Mouse (Mus musculus): Measurements from ENCODE around the gene Foxj3.
"Not testable (repeated sequence)": the region's sequence is repeated elsewhere in the genome, so short reads cannot be mapped to it uniquely, and the experiment has no call there.

Gene Foxj3

DNA sequence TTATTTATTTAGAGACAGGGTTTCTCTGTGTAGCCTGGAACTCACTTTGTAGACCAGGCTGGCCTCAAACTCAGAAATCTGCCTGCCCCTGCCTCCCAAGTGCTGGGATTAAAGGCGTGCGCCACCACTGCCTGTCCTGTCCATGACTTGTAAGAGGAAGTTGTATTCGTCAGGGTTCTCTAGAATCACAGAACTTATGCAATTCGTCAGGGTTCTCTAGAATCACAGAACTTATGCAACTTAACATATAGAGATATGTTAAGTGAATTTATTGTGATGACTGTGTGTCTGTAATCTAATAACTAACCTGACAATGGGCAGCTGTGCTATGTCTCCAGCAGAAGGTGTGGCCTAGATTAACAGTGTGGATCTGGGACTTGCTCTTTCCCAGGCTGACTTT lies at the start of gene Foxj3:
Foxj3 (plus strand) TSS at position 390 of the 400 bp plus-strand sequence.
- not testable (repeated sequence) for DNase-seq (ENCODE audit: low spot score)

DNA sequence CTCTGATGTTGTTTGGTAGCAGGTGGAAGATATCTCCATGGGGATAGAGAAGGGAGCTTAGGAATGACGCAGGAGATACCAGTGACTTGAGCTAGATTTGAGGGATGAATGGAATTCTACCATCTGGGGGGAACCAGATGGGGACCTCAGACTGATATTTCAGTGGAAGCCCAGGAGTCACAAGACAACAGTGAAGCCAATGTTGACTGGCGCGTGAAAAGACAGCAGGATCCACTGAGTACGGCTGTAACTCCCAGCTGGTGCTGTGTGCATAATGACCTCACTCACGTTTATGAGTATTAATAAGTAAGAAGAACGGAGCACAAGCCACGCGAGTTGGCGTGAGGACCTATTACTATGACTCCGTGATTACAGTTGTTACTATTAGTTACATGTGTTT lies 47.1 kb upstream of the Foxj3 start:
- no peak for DNase-seq (ENCODE audit: low spot score)

DNA sequence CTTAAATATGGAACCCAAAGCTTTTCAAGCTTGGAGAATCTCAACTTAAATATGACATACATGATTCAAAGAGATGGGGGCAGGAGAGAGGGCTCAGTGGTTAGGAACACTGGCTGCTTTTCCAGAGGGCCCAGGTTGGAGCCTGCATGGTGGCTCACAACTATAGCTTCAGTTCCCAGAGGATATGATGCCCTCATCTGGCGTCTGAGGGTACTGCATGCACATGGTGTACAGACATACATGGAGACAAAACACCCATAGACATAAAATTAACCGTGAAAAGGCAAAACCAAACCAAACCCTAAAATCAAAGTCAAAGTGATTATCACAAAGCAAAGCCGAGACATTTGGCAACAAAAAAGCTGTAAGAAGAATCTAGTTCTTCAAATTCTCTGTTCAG lies 46.0 kb upstream of the Foxj3 start:
- DNase-seq (ENCODE audit: low spot score) = no peak

DNA sequence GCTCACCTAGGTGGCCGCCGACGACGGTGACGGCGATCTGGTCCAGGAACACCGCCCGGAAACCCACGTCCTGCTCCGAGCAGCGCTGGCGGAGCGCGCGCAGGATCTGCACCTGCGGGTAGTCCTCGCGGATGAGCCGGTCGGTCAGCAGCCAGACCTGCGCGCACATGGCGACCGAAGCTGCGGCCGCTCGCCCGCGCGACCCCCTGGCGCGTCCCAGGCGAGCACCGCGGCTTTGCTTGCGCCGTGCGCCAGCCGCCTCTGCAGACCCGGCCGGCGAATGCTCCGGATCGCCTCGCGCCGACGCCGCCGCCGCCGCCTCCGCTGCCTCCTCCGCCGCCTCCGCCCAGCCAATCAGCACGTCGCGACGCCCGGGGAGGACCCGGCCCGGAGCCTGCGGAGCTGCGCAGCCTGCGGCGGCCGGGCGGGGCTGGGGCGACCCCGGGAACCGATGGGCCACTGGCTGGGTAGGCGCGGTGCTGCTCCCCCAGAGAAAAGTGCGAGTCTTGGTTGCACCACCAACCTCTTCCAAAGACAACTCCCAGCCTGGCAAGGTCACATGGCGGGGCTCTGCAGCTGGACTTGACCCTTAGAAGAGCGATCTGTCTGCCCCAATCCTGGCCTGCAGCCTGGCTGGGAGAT lies 44.4 kb upstream of the Foxj3 start, which contains the start of gene Rimkla:
Rimkla (minus strand) TSS at position 338 of the 642 bp plus-strand sequence.
- no peak for DNase-seq (ENCODE audit: low spot score)

DNA sequence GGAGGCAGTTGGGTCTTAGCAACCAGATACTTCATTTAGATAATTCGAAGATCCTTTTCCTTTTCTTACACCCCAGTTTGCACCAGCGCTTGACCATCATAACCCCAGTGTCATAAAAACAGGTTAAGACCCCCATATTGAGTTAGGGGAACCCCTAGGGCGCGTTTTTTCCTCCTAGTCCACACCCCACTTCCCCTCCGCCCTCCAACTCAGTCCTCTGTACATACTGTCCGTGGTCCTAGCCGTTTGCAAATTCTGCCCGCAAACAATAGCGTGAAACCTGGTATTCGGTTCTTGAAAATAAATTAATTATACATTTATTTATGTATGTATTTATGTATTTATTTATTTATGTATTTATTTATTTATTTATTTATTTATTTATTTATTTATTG lies 43.9 kb upstream of the Foxj3 start:
- no peak for DNase-seq (ENCODE audit: low spot score)

DNA sequence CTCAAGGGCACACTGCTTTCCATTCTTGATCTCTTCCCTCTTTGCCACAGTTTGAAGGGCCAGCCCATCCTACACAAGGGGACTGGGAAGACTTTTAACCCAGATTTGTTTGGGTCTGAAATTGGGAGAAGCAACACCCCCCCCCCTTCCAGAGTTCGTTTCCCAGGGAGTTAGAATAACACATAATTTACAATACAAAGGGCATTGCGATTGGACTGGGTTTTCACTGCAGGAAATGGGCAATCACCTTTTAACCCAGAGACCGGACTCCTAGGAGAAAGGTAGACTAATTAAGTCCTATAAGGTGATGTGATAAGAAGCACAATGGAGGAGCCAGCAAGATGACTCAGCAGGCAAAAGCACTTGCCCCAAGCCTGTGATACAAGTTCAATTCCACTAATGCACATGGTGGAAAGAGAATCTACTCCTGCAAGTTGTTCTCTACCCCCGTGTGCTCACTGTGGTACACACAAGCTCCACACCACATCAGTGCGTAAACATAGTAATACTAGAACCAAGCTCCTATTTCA lies 38.4 kb upstream of the Foxj3 start:
- no peak for DNase-seq (ENCODE audit: low spot score)

DNA sequence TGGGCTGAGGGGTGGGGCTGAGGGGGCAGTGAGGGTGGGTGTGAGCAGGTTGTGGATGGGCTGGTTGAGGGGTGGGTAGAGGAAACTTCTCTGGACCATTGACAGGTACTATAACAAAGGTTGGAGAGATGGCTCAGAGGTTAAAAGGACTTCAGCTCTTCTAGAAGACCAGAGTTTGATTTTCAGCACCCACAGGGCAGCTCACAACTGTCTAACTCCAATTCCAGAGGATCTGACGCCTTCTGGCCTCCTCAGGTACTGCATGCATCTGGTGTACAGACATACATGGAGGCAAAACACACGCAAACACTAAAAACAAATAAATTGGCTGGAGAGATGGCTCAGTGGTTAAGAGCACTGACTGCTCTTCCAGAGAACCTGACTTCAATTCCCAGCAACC lies 25.2 kb upstream of the Foxj3 start:
- DNase-seq (ENCODE audit: low spot score) = no peak

DNA sequence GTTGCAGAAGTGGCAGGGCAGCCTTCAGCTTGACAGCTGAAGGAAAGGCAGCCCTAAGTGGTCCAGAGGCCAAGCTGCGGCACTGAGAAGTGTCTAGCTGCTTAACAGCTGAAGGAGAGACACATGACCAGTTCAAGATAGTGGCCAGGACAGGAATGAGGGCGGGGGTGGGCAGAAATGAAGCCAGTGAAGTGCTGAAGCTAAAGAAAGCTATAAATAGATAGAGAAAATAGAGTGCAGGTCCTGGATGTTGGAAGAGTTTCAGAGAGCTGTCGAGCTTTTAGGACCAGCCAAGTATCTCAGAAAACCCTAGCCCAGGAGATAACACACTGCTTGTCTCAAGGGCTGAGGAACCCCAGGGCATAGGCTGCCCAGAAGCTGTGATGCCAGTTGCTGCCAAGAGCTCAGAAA lies 24.1 kb upstream of the Foxj3 start:
- no peak for DNase-seq (ENCODE audit: low spot score)

DNA sequence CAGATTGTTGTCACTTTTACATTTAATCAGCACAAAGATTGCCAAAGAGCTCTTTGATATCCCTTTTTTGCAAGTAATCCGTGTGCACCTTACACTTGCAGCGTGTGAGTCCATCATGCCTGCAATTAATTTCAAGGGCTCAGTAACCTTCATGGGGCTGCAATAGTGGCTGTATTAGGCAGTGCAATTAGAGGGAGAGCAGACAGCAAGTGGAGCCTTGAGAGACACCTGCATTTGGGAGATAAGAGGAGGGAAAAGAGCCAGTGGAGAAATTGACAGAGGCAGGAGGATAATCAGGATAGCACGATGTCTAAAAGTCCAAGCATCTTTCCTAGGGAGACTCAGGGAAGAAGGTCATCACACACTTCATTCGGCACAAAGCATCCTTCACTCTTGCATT lies 13.2 kb upstream of the Foxj3 start:
- no peak for DNase-seq (ENCODE audit: low spot score)

DNA sequence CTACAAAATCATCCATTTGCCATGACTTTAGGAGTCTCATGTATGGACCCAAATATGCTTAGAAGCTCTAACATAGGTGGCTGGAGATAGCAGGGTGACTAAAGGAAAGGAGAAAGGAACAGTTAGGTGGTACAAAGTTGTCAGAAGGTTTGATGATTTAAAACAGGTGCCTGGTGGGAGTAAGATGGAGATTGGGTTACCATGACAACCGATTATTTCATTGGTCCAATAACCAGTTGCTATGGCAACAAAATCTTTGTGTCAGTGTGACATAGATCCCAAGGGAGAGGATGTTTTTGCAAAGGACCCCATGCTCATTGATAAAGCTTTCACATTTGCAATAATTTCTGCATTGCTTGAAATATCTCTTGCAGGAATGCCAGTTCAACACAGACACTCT lies 12.8 kb upstream of the Foxj3 start:
- peak; percentile 49 for DNase-seq (ENCODE audit: low spot score)

DNA sequence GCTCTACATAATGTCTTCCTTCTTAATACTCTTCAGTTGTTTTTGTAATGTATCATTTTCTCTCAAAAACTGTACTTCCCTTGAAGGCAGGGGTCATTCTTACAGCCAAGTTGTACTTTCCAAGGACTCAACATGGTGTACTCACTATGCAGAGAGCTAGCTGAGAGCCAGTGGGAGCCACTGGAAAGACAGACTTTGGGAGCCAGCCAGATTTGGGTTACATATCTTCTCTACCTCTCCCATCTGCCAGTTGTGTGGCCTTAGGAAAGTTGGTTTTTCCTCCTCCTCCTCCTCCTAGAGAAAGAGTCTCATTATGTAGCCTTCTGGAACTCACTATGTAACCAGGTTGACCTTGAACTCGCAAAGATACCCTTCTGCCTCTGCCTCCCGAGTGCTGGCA lies 12.3 kb upstream of the Foxj3 start:
- DNase-seq (ENCODE audit: low spot score) = no peak

DNA sequence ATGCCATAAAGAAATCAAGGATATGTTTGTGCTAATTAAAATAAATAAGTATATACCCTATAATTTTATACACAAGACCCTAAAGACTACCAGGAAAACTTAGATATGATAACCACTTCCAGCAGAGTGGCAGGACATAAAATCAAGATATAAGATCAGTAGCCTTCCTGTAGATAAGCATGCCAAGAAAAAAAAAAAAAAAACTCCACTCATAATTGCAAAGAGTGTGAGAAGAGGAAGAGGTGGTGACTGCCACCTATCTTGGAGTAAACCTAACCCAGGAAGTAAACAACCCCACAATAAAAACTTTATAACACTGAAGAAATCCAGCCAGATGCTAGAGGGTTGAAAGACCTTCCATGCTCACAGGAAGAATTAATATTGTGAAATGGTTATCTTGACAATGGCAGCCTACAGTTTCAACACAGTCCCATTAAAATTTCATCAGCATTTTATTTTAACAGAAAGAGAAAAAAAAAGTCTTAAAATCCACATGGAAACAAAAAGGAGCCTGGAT lies 10.4 kb upstream of the Foxj3 start:
- no peak for DNase-seq (ENCODE audit: low spot score)

DNA sequence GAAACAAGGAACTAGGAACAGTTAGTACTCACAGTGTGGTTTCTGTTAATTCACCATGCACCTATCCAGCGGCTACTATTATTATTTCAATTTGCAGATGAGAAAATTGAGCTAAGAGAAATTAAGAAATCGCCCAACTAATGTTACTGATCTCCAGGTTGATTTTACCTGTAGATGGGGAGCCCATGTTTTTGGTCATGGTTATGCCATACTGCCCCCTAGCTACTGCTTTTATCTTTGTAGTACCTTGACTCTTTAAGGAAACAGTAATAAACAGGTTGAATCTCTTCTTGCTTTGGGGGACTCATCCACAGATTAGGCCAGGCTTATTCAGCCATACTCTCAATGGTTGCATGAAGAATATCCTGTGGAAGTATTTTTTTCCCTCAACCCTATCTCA lies 5.0 kb upstream of the Foxj3 start:
- no peak for DNase-seq (ENCODE audit: low spot score)

DNA sequence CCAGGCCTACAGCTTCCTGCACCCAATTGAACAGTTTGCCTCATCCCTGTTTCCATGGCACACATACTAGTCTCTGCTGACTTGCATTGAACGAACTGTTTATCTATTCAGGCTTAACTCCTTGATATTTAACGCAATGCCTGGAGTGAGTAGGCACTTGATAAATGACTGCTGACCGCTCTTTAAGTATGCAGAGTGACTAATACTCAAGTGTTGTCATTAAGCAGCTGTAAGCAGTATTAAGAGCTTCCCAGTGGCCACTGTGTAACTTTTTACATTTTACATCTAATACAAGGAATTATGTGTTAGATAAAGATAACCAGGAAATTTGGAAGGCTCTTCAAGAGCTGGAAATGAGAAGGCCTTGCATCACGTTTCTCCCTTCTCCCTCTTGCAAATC lies 1.7 kb upstream of the Foxj3 start:
- DNase-seq (ENCODE audit: low spot score) = no peak

DNA sequence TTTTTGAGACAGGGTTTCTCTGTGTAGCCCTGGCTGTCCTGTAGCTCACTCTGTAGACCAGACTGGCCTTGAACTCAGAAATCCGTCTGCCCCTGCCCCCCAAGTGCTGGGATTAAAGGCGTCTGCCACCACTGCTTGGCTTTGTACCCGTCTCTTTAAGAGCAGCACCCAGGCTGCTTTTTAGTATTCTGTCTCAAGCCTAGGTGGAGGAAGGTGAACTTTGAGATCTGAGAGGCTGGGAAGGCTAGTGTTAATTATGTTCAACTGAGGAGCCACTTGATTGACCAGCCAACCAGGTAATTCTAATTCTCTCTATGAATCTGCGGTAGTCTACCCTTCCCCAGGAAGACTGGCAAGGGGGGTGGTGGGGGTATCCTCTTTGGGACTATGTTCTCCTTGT lies 632 bp downstream of the Foxj3 start:
- no peak for DNase-seq (ENCODE audit: low spot score)

DNA sequence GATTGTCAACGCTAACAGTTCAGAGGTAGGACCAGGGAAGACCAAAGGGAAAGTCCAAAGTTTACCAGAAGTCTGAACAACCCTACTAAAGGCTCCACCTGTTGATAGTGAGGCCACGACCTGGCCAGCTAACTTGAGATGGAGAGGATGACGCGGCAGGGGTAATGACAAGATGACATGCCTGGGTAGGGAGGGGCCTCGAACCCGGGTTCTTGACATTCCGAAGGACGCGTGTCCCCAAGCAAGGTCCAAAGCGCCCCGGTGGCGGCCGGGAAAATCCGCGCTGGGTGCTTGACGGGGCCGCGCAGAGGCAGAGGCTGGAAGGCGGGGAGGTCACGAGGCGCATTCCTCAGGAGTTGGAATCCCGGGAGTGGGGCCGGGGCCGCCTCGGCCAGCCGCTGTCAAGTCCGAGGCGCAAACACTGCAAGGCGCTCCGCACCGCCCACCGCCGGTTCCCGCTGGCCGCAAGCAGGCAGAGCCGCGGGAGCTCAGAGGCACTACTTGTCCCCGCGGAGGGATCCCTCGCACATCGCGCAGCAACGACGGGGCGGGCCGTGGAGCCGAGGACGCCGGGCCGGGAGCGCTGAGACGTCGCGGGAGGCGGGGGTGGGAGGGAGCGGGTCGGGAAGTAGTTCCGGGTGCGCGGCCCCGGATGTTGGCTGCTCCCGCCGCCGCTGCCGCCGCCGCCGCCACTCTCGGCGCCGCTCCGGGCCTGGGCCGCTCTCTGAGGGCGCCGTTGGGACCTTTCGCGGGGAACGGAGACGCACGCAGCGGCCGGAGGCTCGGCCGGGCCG lies 2.4 kb downstream of the Foxj3 start, which contains the start of gene Frg2f1:
Frg2f1 (minus strand) TSS at position 499 of the 794 bp plus-strand sequence.
- peak; percentile 74 for DNase-seq (ENCODE audit: low spot score)

DNA sequence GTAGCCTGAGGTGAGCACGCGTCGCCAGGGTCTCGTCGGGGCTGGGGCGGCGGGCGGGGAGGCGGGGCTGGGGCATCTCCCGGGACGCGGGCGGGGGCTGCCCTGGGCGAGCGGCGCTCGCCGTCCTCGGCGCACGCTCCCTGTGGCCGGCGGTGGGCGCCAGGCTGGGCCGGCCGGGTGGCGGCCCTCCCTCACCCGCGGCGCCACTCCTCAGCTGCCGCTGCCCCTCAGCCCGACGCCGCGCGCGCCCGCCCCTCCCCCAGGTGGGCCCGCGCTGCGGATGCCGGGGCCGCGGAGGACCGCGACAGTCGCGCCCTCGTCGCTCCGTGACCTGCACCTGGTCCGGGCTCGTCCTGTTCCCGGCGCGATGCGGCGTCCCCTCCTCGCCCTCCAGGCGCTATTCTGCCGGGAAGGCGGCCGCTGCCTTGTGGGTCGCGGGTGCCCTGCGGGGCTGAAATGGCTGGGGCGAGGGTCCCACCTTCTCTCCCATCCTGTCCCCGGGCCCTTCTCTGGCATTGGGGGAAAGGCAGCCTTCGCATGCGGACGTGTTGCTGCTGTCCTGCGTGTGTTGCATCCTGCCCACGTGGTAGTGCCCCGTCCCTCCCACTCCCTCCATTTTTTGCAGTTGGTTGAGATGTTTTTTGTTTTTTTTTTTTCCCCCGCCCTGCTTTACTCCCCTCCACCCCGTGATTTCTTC lies 3.2 kb downstream of the Foxj3 start:
- no peak for DNase-seq (ENCODE audit: low spot score)

DNA sequence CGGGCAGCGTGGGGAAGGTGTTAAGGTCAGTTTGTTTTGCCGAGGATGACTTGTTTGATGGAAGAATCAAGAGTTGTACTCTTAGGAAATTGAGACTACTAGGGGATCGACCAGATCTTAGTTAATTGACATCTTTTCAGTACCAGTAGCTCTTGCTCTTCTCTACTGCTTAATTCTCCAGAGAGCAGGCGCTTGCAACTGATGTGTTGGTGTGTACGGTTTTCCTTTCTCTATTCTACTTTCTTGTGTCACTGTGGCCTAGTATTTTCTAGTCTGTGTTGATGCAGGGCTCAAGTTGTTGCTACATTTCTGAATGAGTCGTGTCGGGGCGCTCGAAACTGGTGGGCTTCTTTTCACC lies 3.7 kb downstream of the Foxj3 start:
- DNase-seq (ENCODE audit: low spot score) = no peak

DNA sequence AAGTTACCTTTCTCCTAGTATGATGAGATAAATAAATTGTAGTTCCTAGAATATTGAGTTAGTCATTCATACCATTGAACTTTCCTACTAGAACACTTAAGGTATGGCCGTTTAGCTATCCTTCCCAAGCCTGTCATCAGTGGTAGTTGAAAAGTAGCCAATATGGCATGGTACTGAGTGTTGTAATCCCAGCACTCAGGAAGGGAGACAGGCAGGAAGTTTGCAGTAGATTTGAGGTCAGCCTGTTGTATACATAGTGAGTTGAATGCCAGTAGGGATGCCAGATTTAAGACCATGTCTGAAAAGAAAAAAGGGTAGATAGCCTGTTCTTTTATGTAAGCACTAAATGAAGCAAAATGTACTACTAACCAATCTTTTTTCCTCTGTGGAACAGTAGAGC lies 14.1 kb downstream of the Foxj3 start:
- DNase-seq (ENCODE audit: low spot score) = no peak

DNA sequence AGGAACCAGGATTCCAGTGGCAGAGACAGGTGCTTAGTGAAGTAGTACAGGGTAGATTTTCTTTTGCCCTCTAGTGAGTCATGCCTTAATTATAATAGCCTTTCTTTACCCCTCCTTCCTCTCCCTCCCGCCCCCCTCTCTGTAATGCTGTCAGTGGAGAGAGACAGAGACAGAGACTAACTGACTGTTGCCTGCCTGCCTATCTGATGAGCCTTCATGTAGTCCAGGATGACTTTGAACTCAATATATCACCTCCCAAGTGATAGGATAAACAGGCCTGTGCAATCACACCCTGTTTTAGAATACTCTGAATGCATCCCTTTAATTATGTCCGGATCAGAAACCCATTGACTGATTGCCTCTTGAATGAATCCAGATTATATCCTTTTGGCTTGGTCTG lies 18.7 kb downstream of the Foxj3 start:
- no peak for DNase-seq (ENCODE audit: low spot score)

DNA sequence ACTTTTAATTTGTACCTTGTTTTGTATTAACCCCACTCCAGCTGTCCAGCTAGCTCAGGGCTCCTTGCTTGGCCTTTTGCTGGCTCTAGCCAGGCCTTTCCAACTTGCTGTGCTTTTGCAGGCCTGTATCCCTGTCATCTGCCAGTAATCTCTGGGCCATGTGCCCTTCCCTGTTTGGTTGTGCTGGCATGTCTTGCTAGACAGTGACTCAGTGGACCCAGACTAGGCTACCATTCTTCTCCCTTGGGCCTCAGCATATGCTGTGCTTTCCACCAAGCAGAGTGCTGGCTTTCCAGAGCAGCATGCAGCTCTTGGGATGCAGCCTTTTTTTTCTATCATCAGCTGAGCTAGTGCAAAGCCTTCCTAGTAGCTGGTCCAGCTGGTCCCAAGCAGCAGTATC lies 26.3 kb downstream of the Foxj3 start:
- no peak for DNase-seq (ENCODE audit: low spot score)

DNA sequence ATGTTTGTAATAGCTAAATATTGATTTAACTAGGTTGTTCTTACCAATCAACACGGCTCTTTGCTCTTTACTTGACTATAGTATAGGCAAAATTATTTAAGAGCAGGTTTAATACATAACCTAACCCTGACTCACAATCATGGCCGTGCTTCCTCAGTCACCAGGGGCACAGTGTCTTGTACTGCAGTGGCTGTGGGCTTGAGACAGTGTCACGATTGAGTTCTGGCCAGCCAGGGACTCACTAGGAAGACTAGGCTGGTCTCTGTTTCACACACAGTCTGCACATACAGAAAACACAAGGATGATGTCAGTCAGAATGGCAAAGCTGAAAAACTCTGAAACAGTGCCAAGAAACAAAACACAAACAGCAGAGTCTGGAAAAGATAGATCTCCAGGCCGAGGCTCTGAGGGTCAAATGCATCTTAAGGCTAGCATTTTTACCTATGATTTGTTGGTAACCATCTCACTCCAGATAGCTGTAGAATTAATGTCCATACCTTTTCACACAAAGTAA lies 29.6 kb downstream of the Foxj3 start:
- DNase-seq (ENCODE audit: low spot score) = no peak
